Mouse (Mus musculus): ENCODE results near the gene Gad1. TPM values are rescaled to one million over a fixed set of nuclear protein-coding genes. Genes with fewer than 3 reads are reported as not detected.

Gad1 gene
- polyA plus RNA-seq, 1 experiment from 2014 or later, result 0.12 TPM

DNA sequence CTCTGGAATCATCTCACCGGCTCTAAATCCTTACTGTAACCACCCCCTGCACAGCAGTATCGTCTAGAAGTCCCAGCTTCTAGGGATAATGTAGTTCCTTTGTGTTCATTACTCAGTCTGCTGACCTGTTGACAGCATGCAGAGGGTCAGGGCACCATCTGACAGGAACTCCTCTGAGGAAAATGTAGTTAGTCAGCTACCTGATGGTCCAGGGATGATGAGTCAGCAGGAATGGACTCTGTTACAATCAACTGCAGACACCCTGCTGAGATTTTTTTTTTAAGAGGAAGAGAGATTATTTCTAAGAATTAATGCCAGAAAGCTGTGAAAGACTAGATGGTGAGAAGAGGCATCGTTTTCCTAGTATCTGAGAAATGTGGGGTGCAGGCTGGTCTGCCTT lies 63.7 kb downstream of the Gad1 start:
- no peak overlapping the region for H3K27ac ChIP-seq (ENCODE audit: low read depth, low read length)
- H3K27me3 ChIP-seq (replicated peaks; ENCODE audit: control insufficient read depth, insufficient read depth, low read length), result no peaks in the 10 kb centered on the region
- H3K9me3 ChIP-seq (ENCODE audit: control insufficient read depth), result no peaks in the 10 kb centered on the region
- H3K4me1 ChIP-seq (replicated peaks; ENCODE audit: control insufficient read depth, insufficient read depth, low read length), result no peaks in the 10 kb centered on the region
- H3K4me2 ChIP-seq (replicated peaks; ENCODE audit: low read depth), result no peak overlapping the region
- no peak for ATAC-seq
- no peak for TF ChIP-seq CTCF (IDR thresholded peaks at IDR 0.05; ENCODE audit: low read depth)
- no peak overlapping the region for H3K9ac ChIP-seq (ENCODE audit: low read depth, low read length)
- 62% methylated on average over 3 of the region's 3 CpGs for WGBS
- no peaks in the 10 kb centered on the region for H3K36me3 ChIP-seq (ENCODE audit: control insufficient read depth, insufficient read depth)
- no peak overlapping the region for H3K4me3 ChIP-seq (ENCODE audit: low read depth, low read length)

DNA sequence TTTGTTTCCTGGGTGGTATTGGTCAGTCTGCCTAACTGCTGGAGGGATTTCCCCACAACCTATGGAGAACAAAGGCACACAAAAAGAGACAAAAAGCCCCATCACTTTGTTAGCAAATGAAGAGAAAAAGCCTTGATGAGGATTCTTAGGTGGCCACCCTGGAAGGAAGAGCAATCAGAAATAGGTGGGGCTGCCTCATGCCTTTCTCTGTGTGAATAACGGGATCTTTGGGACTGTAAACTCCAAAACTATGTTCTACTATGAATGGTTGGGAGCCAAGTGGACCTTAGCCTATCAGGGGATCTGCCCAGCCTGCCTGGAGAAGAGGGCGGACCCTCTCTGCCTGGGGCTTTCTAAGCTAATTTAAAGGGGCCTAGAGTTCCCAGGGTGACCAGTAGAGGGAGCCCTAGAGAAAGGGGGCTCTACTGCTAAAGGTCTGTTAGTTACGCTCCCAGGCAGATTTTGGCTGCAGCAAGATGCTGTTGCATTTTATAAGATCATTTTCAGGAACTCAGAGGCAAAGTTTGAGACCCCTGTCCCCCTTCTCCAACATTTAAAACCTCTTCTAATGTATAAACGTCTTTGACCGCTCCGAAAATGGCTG lies 66.5 kb downstream of the Gad1 start:
- peak; percentile 53 for TF ChIP-seq CTCF (IDR thresholded peaks at IDR 0.05; ENCODE audit: low read depth)
- H3K9me3 ChIP-seq (ENCODE audit: control insufficient read depth), result no peaks in the 10 kb centered on the region
- no peak overlapping the region for H3K27ac ChIP-seq (ENCODE audit: low read depth, low read length)
- ATAC-seq, result no peak
- no peaks in the 10 kb centered on the region for H3K4me1 ChIP-seq (replicated peaks; ENCODE audit: control insufficient read depth, insufficient read depth, low read length)
- H3K36me3 ChIP-seq (ENCODE audit: control insufficient read depth, insufficient read depth), result no peaks in the 10 kb centered on the region
- WGBS, result 90% methylated on average over 6 of the region's 6 CpGs
- H3K9ac ChIP-seq (ENCODE audit: low read depth, low read length), result no peak overlapping the region
- H3K4me2 ChIP-seq (replicated peaks; ENCODE audit: low read depth), result no peak overlapping the region
- H3K27me3 ChIP-seq (replicated peaks; ENCODE audit: control insufficient read depth, insufficient read depth, low read length), result no peaks in the 10 kb centered on the region
- no peak overlapping the region for H3K4me3 ChIP-seq (ENCODE audit: low read depth, low read length)

DNA sequence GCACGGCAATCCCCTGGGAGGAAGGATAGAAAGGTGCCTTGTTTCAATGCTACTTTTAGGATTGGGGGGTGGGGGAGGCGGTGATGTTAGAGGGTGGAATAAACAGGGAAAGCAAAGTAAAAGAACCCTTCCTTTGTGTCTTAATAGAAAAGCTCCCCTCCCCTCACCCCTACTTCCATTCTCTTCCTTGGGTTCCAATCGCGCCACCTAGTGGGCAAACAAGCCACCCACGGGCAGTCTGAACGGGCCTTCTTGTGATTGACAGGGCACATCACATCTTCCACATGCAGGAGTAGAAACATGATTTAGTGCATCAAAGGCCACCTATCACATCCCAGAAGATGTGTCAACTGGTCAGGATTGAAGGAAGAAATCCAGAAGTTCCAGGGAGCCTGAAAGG lies 67.4 kb downstream of the Gad1 start:
- 27% methylated on average over 6 of the region's 6 CpGs for WGBS

DNA sequence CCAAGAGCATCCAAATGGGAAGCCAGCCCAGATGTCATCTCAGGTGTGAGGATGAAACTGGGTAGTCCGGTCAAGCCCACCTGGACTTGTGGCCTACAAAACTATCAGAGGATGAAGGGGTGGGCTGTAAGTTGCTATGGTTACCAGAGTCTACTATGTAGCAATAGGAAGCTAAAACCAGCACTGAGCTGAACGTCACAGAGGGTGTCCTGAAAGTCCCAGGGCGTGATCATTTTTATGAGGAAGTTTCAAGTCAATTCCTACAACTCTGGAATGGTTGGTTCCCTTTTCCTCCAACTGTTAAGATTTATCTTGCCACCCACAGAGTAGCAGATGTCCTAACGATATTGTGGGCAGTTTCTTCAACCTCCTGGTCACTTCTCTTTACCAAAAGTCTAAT lies 69.4 kb downstream of the Gad1 start:
- Histone ChIP-seq H3K4me3 (ENCODE audit: low read depth, low read length) (no peak overlapping the region), H3K36me3 (ENCODE audit: control insufficient read depth, insufficient read depth) (no peaks in the 10 kb centered on the region), H3K9me3 (ENCODE audit: control insufficient read depth) (no peaks in the 10 kb centered on the region), H3K27me3 (replicated peaks; ENCODE audit: control insufficient read depth, insufficient read depth, low read length) (no peaks in the 10 kb centered on the region), H3K4me2 (replicated peaks; ENCODE audit: low read depth) (no peak overlapping the region), H3K4me1 (replicated peaks; ENCODE audit: control insufficient read depth, insufficient read depth, low read length) (no peaks in the 10 kb centered on the region), H3K27ac (ENCODE audit: low read depth, low read length) (no peak overlapping the region), H3K9ac (ENCODE audit: low read depth, low read length) (no peak overlapping the region)
- ATAC-seq, result no peak
- 57% methylated on average over 4 of the region's 4 CpGs for WGBS
- TF ChIP-seq CTCF (IDR thresholded peaks at IDR 0.05; ENCODE audit: low read depth), result no peak

More for the DNA sequence above, 67.4 kb downstream of the Gad1 start:
- ATAC-seq, result no peak
- Histone ChIP-seq H3K27me3 (replicated peaks; ENCODE audit: control insufficient read depth, insufficient read depth, low read length) (no peaks in the 10 kb centered on the region), H3K4me2 (replicated peaks; ENCODE audit: low read depth) (no peak overlapping the region), H3K9ac (ENCODE audit: low read depth, low read length) (no peak overlapping the region), H3K27ac (ENCODE audit: low read depth, low read length) (no peak overlapping the region), H3K4me1 (replicated peaks; ENCODE audit: control insufficient read depth, insufficient read depth, low read length) (no peaks in the 10 kb centered on the region), H3K9me3 (ENCODE audit: control insufficient read depth) (no peaks in the 10 kb centered on the region), H3K36me3 (ENCODE audit: control insufficient read depth, insufficient read depth) (no peaks in the 10 kb centered on the region), H3K4me3 (ENCODE audit: low read depth, low read length) (no peak overlapping the region)
- TF ChIP-seq CTCF (IDR thresholded peaks at IDR 0.05; ENCODE audit: low read depth), result peak; percentile 62

DNA sequence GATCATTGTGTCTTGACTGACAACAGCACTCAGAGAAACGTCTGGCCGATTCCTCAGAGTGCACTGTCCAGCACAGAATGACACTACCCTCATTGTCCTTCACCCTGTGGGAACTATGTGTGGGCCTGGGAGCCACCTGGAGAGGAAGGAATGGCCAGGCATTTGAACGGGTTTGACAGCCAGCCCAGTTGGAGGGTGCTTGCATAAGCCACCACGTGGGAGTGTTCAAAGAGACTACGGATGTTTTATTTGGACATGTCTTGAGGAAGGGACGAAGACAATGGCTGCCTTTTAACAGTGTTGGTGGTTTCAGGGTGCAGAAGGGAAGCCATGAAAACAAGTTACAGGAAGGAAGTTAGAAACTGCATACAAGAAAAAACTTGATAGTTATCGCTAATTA lies 72.9 kb downstream of the Gad1 start:
- H3K27ac ChIP-seq (ENCODE audit: low read depth, low read length), result no peak overlapping the region
- H3K4me3 ChIP-seq (ENCODE audit: low read depth, low read length), result no peak overlapping the region
- 55% methylated on average over 7 of the region's 7 CpGs for WGBS

DNA sequence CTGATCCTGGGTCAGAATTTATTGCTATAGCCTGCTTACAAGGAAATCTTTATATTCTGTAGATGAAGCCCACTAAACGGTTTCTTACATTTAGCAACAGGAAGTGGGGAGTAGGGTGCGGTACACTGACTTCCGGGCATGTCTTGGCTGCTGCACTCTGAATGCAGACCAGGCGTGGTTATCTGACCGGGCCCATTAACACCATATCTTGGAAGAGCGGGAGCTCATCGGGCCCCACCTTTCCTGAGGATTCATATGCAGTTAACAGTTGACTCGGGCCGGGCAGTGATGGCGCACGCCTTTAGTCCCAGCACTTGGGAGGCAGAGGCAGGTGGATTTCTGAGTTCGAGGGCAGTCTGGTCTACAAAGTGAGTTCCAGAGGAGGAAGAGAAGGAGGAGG lies 75.5 kb downstream of the Gad1 start:
- Histone ChIP-seq H3K36me3 (ENCODE audit: control insufficient read depth, insufficient read depth) (no peaks in the 10 kb centered on the region), H3K4me3 (ENCODE audit: low read depth, low read length) (no peak overlapping the region), H3K9me3 (ENCODE audit: control insufficient read depth) (no peaks in the 10 kb centered on the region), H3K27ac (ENCODE audit: low read depth, low read length) (no peak overlapping the region), H3K9ac (ENCODE audit: low read depth, low read length) (no peak overlapping the region), H3K4me2 (replicated peaks; ENCODE audit: low read depth) (no peak overlapping the region), H3K4me1 (replicated peaks; ENCODE audit: control insufficient read depth, insufficient read depth, low read length) (no peaks in the 10 kb centered on the region), H3K27me3 (replicated peaks; ENCODE audit: control insufficient read depth, insufficient read depth, low read length) (no peaks in the 10 kb centered on the region)
- WGBS, result 82% methylated on average over 12 of the region's 12 CpGs
- TF ChIP-seq CTCF (IDR thresholded peaks at IDR 0.05; ENCODE audit: low read depth), result no peak
- no peak for ATAC-seq

More for the DNA sequence above, 72.9 kb downstream of the Gad1 start:
- TF ChIP-seq CTCF (IDR thresholded peaks at IDR 0.05; ENCODE audit: low read depth), result no peak
- H3K9me3 ChIP-seq (ENCODE audit: control insufficient read depth), result no peaks in the 10 kb centered on the region
- no peak overlapping the region for H3K9ac ChIP-seq (ENCODE audit: low read depth, low read length)
- H3K4me1 ChIP-seq (replicated peaks; ENCODE audit: control insufficient read depth, insufficient read depth, low read length), result no peaks in the 10 kb centered on the region
- no peaks in the 10 kb centered on the region for H3K27me3 ChIP-seq (replicated peaks; ENCODE audit: control insufficient read depth, insufficient read depth, low read length)
- H3K36me3 ChIP-seq (ENCODE audit: control insufficient read depth, insufficient read depth), result no peaks in the 10 kb centered on the region
- no peak overlapping the region for H3K4me2 ChIP-seq (replicated peaks; ENCODE audit: low read depth)
- no peak for ATAC-seq

DNA sequence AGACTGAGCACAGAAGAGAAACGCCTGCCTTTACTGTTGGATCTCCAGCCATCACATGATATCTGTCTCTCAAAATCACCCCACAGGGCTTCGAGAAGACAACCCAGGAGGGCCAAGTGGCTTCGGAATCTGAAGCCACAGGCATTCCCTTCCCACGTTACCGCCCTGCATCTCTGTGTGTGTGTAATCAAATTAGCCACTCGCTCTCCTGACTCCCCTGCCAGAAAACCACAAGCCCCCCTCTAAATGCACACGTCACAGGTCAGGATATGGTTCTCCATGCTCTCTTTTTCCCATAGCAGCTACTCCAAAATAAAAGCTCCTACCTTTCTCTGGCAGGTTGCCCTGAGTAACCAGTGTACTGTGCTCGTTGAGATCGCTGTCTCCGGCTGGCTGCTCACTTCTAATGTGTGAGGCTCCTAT lies 76.5 kb downstream of the Gad1 start:
- no peaks in the 10 kb centered on the region for H3K36me3 ChIP-seq (ENCODE audit: control insufficient read depth, insufficient read depth)
- no peaks in the 10 kb centered on the region for H3K4me1 ChIP-seq (replicated peaks; ENCODE audit: control insufficient read depth, insufficient read depth, low read length)
- no peak overlapping the region for H3K4me3 ChIP-seq (ENCODE audit: low read depth, low read length)
- TF ChIP-seq CTCF (IDR thresholded peaks at IDR 0.05; ENCODE audit: low read depth), result no peak
- no peak for ATAC-seq
- no peak overlapping the region for H3K27ac ChIP-seq (ENCODE audit: low read depth, low read length)
- no peak overlapping the region for H3K9ac ChIP-seq (ENCODE audit: low read depth, low read length)
- WGBS, result 19% methylated on average over 10 of the region's 10 CpGs
- H3K27me3 ChIP-seq (replicated peaks; ENCODE audit: control insufficient read depth, insufficient read depth, low read length), result no peaks in the 10 kb centered on the region
- H3K9me3 ChIP-seq (ENCODE audit: control insufficient read depth), result no peaks in the 10 kb centered on the region
- H3K4me2 ChIP-seq (replicated peaks; ENCODE audit: low read depth), result 0 out of 2 replicates have a peak overlapping the region, but pooled peaks have one; percentile 7
